12 mouse cellular contexts compared by ENCODE assay signal in the genomic region with DNA sequence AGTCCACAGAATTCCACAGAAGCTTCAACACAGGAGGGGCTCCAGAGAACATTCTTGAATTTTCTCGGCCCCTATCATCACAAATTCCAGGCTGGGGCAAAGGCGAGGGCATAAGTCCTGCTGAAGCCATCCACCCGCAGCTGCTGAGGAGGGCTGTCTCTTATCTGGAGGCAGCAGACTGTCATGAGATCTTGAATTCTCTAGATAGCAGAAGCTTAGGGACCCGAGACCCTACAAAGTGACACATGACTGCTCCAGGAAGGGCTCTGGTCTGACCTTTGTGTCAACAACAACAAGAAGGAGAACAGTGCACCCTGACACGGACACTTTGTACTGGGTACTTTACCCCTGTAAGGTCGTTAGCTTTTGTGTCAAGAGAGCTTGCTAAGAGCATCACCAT. TPM values are rescaled to one million over a fixed set of nuclear protein-coding genes. Genes with fewer than 3 reads are reported as not detected.
DNase-seq lines count a peak whose midpoint lies in the region; ATAC-seq and TF ChIP-seq lines count a peak whose summit lies in the region.
"Had no signal": no experiment of that assay in that cellular context is flagged by ENCODE, and none has a peak within 500 bp of the region (broad histone marks: within the 10 kb centered on the region; RNA-seq: fewer than 3 reads in every experiment).

No protein-coding gene starts in this region.

- H3K36me3 ChIP-seq in heart, embryonic 12.5 days: no peaks in the 10 kb centered on the region
- no peaks in the 10 kb centered on the region for H3K36me3 ChIP-seq in G1E (replicated peaks)
- H3K36me3 ChIP-seq in liver, embryonic 12.5 days: no peaks in the 10 kb centered on the region
- H3K36me3 ChIP-seq: neural tube, embryonic 12.5 days had no signal

- no peaks in the 10 kb centered on the region for H3K9me3 ChIP-seq in heart, embryonic 12.5 days (replicated peaks)
- no peaks in the 10 kb centered on the region for H3K9me3 ChIP-seq in G1E (replicated peaks)
- H3K9me3 ChIP-seq in liver, embryonic 12.5 days (replicated peaks): no peaks in the 10 kb centered on the region
- H3K9me3 ChIP-seq: neural tube, embryonic 12.5 days had no signal

- H3K4me3 ChIP-seq in heart, embryonic 12.5 days: no peak overlapping the region
- H3K4me3 ChIP-seq in G1E (ENCODE audit: low read depth, low read length): peak overlapping the region; percentile 62; the same call in 1 of the 2 replicates
- H3K4me3 ChIP-seq in liver, embryonic 12.5 days: peak overlapping the region; percentile 26
- H3K4me3 ChIP-seq: neural tube, embryonic 12.5 days had no signal

- peak overlapping the region; percentile 97 for H3K27ac ChIP-seq in heart, embryonic 12.5 days (ENCODE audit: poor library complexity, severe bottlenecking)
- H3K27ac ChIP-seq in liver, embryonic 12.5 days: peak overlapping the region; percentile 98
- H3K27ac ChIP-seq: macrophage; neural tube, embryonic 12.5 days had no signal

- no peak overlapping the region; the same call in 1 of the 2 replicates for H3K9ac ChIP-seq in heart, embryonic 12.5 days
- H3K9ac ChIP-seq in liver, embryonic 12.5 days: peak overlapping the region; percentile 77
- H3K9ac ChIP-seq: neural tube, embryonic 12.5 days had no signal

- WGBS in heart, embryonic 12.5 days: 10% methylated on average over 6 of the region's 6 CpGs
- 4% methylated on average over 6 of the region's 6 CpGs for WGBS in liver, embryonic 12.5 days (ENCODE audit: insufficient replicate concordance)

- peak overlapping the region; percentile 30; the same call in 1 of the 2 replicates for H3K4me2 ChIP-seq in heart, embryonic 12.5 days
- peak overlapping the region; percentile 66 for H3K4me2 ChIP-seq in liver, embryonic 12.5 days
- H3K4me2 ChIP-seq: neural tube, embryonic 12.5 days had no signal

- no peak for TF ChIP-seq CTCF in G1E (IDR thresholded peaks at IDR 0.05; ENCODE audit: low read depth, low read length)

- ATAC-seq in heart, embryonic 12.5 days (ENCODE audit: insufficient number of reproducible peaks, low FRiP score): peak; percentile 76
- peak; percentile 94 for ATAC-seq in G1E (ENCODE audit: extremely low read depth, insufficient number of reproducible peaks, low FRiP score, poor library complexity, severe bottlenecking)
- peak; percentile 94 for ATAC-seq in liver, embryonic 12.5 days

- peaks cover 57% of the 10 kb centered on the region for H3K4me1 ChIP-seq in heart, embryonic 12.5 days (replicated peaks)
- H3K4me1 ChIP-seq in G1E (ENCODE audit: insufficient read depth, low read depth, low read length): peaks cover 84% of the 10 kb centered on the region
- H3K4me1 ChIP-seq in liver, embryonic 12.5 days: peaks cover 79% of the 10 kb centered on the region

- DNase-seq in heart, postnatal 14 days: no peak
- peak; percentile 80 for DNase-seq in G1E (ENCODE audit: low spot score)
- DNase-seq in c-Kit-positive CD71-positive TER-119-positive erythroid progenitor cells, embryonic 14.5 days (ENCODE audit: low spot score): peak; percentile 88
- DNase-seq in retina, embryonic 14.5 days (ENCODE audit: low spot score): no peak
- DNase-seq in thymus, postnatal 36 days: no peak

- intact Hi-C loops in heart, postnatal 14 days (cut with DNase I): no loop called here

- no peaks in the 10 kb centered on the region for H3K27me3 ChIP-seq in heart, embryonic 12.5 days (replicated peaks)
- H3K27me3 ChIP-seq in G1E (ENCODE audit: insufficient read depth, low read length): peaks cover 6% of the 10 kb centered on the region
- H3K27me3 ChIP-seq in liver, embryonic 12.5 days (replicated peaks): peaks cover 8% of the 10 kb centered on the region; the same call in 1 of the 2 replicates
- H3K27me3 ChIP-seq: neural tube, embryonic 12.5 days had no signal

RNA-seq across cellular contexts. Expression of a gene that starts 57.2 kb away (rescaled TPM):
- not detected in 2 replicates for polyA plus RNA-seq in heart, embryonic 12.5 days (2016; fragmentation: Nextera tagmentation; extraction: Ambion mirVana)
- total RNA-seq in heart, postnatal 14 days (2021): under 1 TPM; 0.24 to 0.57 TPM
- total RNA-seq in G1E (2014; fragmentation: Nextera tagmentation) (not detected in 2 replicates), G1E (2017) (0.06 TPM in 1 of 2 replicates, not detected in the other)
- not detected in 2 replicates for polyA plus RNA-seq in G1E (2012)
- not detected in 2 replicates for polyA plus RNA-seq in liver, embryonic 12.5 days (2016; fragmentation: Nextera tagmentation; extraction: Ambion mirVana)
- total RNA-seq: gastrocnemius, postnatal 4 days had no signal
- polyA plus RNA-seq: brain, embryonic 14.5 days; kidney, embryonic 16.5 days; macrophage; neural tube, embryonic 12.5 days had no signal

Comparison
In these comparisons a context has a peak if more than half of its experiments do, and no peak if none do; other contexts are left out.
1. DNase-seq: peak in G1E (single experiment) and c-Kit-positive CD71-positive TER-119-positive erythroid progenitor cells, embryonic 14.5 days (single experiment); none in heart, postnatal 14 days (0 of 2), retina, embryonic 14.5 days (single experiment) and thymus, postnatal 36 days (0 of 2).
2. Peak in every context shown above with its lines, with median percentiles within 50 percentile points of each other: ATAC-seq.